In genomic region chr1:64308088-64308487, GRCm38 (mm10) we compare ENCODE assay signal across 11 mouse cellular contexts.
A peak's percentile ranks its signal among the peaks of the same experiment; 100 is the strongest.
DNase-seq lines count a peak whose midpoint lies in the region; ATAC-seq and TF ChIP-seq lines count a peak whose summit lies in the region.
"Had no signal": no experiment of that assay in that cellular context is flagged by ENCODE, and none has a peak within 500 bp of the region (broad histone marks: within the 10 kb centered on the region; RNA-seq: fewer than 3 reads in every experiment).

No protein-coding gene starts in this region.

- no peak for TF ChIP-seq POLR2A in small intestine, adult 2 months (IDR thresholded peaks at IDR 0.05; ENCODE audit: low read depth, low read length)

- H3K27me3 ChIP-seq in heart, embryonic 12.5 days (replicated peaks), result no peaks in the 10 kb centered on the region
- no peaks in the 10 kb centered on the region for H3K27me3 ChIP-seq in lung, embryonic 15.5 days
- H3K27me3 ChIP-seq in heart, embryonic 15.5 days, result no peaks in the 10 kb centered on the region
- no peaks in the 10 kb centered on the region for H3K27me3 ChIP-seq in small intestine, adult 2 months (ENCODE audit: control insufficient read depth, insufficient read depth, low read length)
- H3K27me3 ChIP-seq: embryonic facial prominence, embryonic 15.5 days; Patski had no signal

- H3K4me2 ChIP-seq in heart, embryonic 12.5 days, result no peak overlapping the region
- H3K4me2 ChIP-seq in lung, embryonic 15.5 days, result peak overlapping the region; percentile 19; the same call in 1 of the 2 replicates
- no peak overlapping the region for H3K4me2 ChIP-seq in heart, embryonic 15.5 days
- H3K4me2 ChIP-seq: embryonic facial prominence, embryonic 15.5 days; limb, embryonic 13.5 days had no signal

- no peak for ATAC-seq in heart, embryonic 12.5 days (ENCODE audit: insufficient number of reproducible peaks, low FRiP score)
- no peak for ATAC-seq in lung, embryonic 15.5 days (ENCODE audit: borderline replicate concordance, extremely low read depth, low FRiP score, low TSS enrichment)
- no peak for ATAC-seq in heart, embryonic 15.5 days (replicated peaks; ENCODE audit: insufficient number of reproducible peaks, insufficient read depth, low FRiP score, low read depth)
- ATAC-seq: Patski had no signal

- intact Hi-C loops in heart, postnatal 14 days (cut with DNase I), result loop anchor here (5.0 to 10.0 kb wide), 2 partner anchors 139 to 543 kb away; partner anchors contain the start of gene 4933402D24Rik

- H3K4me3 ChIP-seq in heart, embryonic 12.5 days, result no peak overlapping the region
- no peak overlapping the region for H3K4me3 ChIP-seq in lung, embryonic 15.5 days
- H3K4me3 ChIP-seq in heart, embryonic 15.5 days, result no peak overlapping the region
- no peak overlapping the region for H3K4me3 ChIP-seq in small intestine, adult 2 months (ENCODE audit: low read depth, low read length)
- H3K4me3 ChIP-seq: embryonic facial prominence, embryonic 15.5 days; limb, embryonic 13.5 days had no signal

- peaks cover 34% of the 10 kb centered on the region for H3K4me1 ChIP-seq in heart, embryonic 12.5 days (replicated peaks)
- peaks cover 4% of the 10 kb centered on the region; the same call in 1 of the 2 replicates for H3K4me1 ChIP-seq in lung, embryonic 15.5 days
- H3K4me1 ChIP-seq in heart, embryonic 15.5 days (replicated peaks), result peaks cover 30% of the 10 kb centered on the region
- peaks cover 27% of the 10 kb centered on the region for H3K4me1 ChIP-seq in small intestine, adult 2 months (ENCODE audit: control insufficient read depth, insufficient read depth, insufficient read length, low read length)

- TF ChIP-seq CTCF in small intestine, adult 2 months (IDR thresholded peaks at IDR 0.05; ENCODE audit: extremely low read depth, insufficient read length, insufficient replicate concordance, low read depth, low read length), result no peak

- H3K9me3 ChIP-seq in heart, embryonic 12.5 days (replicated peaks), result no peaks in the 10 kb centered on the region
- H3K9me3 ChIP-seq in lung, embryonic 15.5 days, result no peaks in the 10 kb centered on the region
- H3K9me3 ChIP-seq in heart, embryonic 15.5 days (replicated peaks), result no peaks in the 10 kb centered on the region
- H3K9me3 ChIP-seq: embryonic facial prominence, embryonic 15.5 days; limb, embryonic 13.5 days had no signal

- no peaks in the 10 kb centered on the region for H3K36me3 ChIP-seq in heart, embryonic 12.5 days
- no peaks in the 10 kb centered on the region for H3K36me3 ChIP-seq in lung, embryonic 15.5 days
- no peaks in the 10 kb centered on the region for H3K36me3 ChIP-seq in heart, embryonic 15.5 days
- no peaks in the 10 kb centered on the region for H3K36me3 ChIP-seq in small intestine, adult 2 months (ENCODE audit: control insufficient read depth, insufficient read depth, low read length)
- H3K36me3 ChIP-seq: embryonic facial prominence, embryonic 15.5 days; limb, embryonic 13.5 days had no signal

- 72% methylated on average over 10 of the region's 10 CpGs for WGBS in heart, embryonic 12.5 days
- WGBS in lung, embryonic 15.5 days, result 37% methylated on average over 10 of the region's 10 CpGs
- WGBS in heart, embryonic 15.5 days, result 59% methylated on average over 10 of the region's 10 CpGs
- 10% methylated on average over 10 of the region's 10 CpGs for WGBS in small intestine, adult 2 months

- peak overlapping the region; percentile 21; the same call in 1 of the 2 replicates for H3K27ac ChIP-seq in heart, embryonic 12.5 days (ENCODE audit: poor library complexity, severe bottlenecking)
- H3K27ac ChIP-seq in lung, embryonic 15.5 days, result peak overlapping the region; percentile 20; the same call in 1 of the 2 replicates
- peak overlapping the region; percentile 61 for H3K27ac ChIP-seq in heart, embryonic 15.5 days
- peak overlapping the region; percentile 20; the same call in 1 of the 2 replicates for H3K27ac ChIP-seq in small intestine, adult 2 months (ENCODE audit: insufficient read depth, low read depth, low read length)
- H3K27ac ChIP-seq: embryonic facial prominence, embryonic 15.5 days; limb, embryonic 13.5 days had no signal

- no peak for DNase-seq in heart, postnatal 14 days
- DNase-seq in lung, adult 18-20 months, result no peak
- DNase-seq in ovary, postnatal 14 days (ENCODE audit: low spot score), result no peak
- DNase-seq: cerebellum, postnatal 14 days had no signal

- no peak overlapping the region for H3K9ac ChIP-seq in heart, embryonic 12.5 days
- H3K9ac ChIP-seq in lung, embryonic 15.5 days, result no peak overlapping the region
- no peak overlapping the region for H3K9ac ChIP-seq in heart, embryonic 15.5 days
- H3K9ac ChIP-seq: embryonic facial prominence, embryonic 15.5 days; limb, embryonic 13.5 days had no signal
